Mouse (Mus musculus) c-Kit-negative CD71-positive TER-119-positive erythroid progenitor cells, embryonic 14.5 days (primary cell): ENCODE results near the gene Mrgpre.
A peak's percentile ranks its signal among the peaks of the same experiment; 100 is the strongest.

Experiments used
- DNase-seq: peaks from one replicate; pipeline ENCODE4 v3.0.0-alpha.2; 2013; ENCODE audit warnings: low read depth, low spot score

Gene Mrgpre

DNA sequence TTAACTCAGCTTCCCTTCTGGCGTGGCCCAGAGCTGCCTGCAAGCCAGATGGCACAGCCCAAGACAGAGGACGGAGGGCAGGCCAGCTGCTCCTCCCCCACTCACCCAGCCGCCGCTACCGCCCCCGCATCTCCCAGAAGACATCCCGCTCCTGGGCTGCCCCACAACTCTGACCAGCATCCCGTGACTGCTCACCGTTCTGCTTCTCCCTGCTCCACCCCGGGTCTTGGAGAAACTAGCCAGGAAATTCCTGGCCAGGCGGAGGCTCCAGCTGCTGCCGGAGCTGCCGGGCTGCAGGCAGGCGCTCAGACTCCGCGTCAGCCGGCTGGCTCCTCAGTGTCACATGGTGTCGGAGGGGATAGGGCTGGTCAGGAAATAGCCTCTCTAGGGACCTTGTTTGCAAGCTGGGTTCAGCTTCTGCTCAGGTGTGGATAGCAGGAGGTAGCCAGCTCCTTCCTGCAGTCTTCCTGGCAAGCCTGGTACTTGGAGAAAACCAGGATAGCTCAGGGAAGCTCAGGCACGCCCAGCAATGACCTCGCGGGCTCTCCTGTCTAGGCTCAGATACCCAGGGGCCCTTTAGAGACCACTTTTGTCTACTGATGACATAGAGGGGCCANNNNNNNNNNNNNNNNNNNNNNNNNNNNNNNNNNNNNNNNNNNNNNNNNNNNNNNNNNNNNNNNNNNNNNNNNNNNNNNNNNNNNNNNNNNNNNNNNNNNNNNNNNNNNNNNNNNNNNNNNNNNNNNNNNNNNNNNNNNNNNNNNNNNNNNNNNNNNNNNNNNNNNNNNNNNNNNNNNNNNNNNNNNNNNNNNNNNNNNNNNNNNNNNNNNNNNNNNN is at the start of gene Mrgpre:
Mrgpre (minus strand) TSS at position 505 of the 834 bp plus-strand sequence.
- no peak for DNase-seq

DNA sequence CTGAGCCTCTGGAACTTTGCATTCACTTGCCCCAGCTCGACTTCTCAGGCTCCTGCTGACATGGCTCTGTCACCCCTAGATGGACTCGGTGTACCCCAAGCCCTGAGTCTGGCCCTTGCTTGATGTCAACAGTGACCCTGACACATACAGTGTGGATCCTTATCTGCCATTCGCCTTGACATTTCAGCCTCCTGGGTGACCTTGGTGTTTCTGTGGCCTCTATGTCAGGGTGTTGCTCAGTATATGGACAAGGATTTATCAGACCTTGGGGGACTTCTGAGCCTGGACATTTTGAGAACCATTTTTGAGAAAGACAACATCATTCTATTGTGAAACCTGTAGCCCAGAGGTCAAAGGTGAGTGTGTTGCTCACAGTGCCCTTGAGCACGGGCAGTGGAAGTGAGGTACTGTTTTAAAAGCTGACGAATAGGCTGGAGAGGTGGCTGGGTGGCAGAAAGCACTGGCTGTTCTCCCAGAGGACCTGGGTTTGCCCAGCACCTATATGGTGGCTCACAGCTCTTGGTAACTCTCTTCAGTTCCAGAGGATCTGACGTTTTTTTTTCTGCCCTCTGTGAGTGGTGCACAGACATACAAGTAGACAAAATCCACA is 49.4 kb upstream of the Mrgpre start:
- DNase-seq: no peak

DNA sequence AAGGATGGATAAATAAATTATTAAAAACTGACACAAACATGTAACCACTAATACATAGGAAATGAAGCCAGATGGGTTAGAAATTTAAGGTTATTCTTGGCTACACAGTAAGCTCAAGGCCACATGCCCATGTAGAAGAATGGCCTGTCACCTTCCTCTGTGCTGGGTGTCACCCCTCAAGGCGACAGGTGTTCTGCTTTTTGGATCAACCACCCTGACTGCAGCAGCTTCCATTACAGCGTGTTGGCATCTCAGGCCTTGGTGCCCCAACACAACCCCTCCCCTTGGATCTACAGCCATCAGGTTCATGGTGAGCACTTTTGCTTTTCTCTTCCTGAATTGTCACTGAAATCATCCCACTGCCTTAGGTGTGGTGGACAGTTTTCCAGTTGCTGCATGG is 48.3 kb upstream of the Mrgpre start:
- no peak for DNase-seq

DNA sequence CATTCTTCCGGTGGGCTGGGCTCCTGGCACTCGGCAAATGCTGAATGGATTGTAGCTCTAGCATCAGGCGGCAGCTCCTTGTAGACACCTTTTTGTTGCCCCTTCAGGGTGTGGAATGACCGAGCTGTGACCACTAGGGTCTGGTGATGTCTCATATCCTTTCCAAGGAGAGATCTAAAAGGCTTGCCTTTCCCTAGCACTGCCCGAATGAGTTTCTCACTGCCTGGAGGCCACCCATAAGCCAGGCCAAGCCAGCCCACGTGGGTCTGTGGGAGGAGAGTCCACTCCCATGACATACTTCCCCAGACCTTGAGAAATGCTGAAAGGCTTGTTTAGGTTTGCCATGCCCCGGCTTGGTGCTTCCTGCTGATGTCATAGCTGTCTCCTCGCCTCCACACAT is 47.9 kb upstream of the Mrgpre start:
- no peak for DNase-seq

- no peak for DNase-seq
These were observed 46.1 kb upstream of the Mrgpre start for GRCm38 (mm10) chr7:143830399-143830798.

- peak; percentile 90 for DNase-seq
These were observed 45.4 kb upstream of the Mrgpre start for GRCm38 (mm10) chr7:143829504-143830331.

DNA sequence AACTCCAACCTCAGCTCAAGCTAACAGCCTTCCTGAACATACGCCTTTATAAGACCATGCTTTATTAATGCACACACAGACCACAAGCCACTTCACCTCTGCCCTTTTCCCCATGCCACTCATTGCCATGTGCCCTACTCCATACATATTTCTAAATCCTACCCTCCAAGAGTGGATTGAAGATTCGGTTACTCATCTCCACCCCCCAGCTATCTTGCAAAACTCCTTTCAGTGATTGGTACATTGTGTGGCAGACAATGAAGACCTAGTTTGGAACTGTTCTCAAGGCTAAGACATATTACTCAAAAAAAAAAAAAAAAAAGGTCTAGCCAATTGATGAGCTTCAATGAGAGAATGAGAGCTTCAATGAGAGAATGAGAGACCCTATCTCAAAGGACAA is 42.7 kb upstream of the Mrgpre start:
- DNase-seq: no peak

- no peak for DNase-seq
These were observed 38.9 kb upstream of the Mrgpre start for GRCm38 (mm10) chr7:143823266-143823605.

- DNase-seq: peak; percentile 93
These were observed 38.3 kb upstream of the Mrgpre start, which contains the start of the genes Nadsyn1 and Dhcr7 for GRCm38 (mm10) chr7:143822375-143823265. Gene Nadsyn1 (minus strand): TSS chr7:143822849. Gene Dhcr7 (plus strand): TSS chr7:143823145.

DNA sequence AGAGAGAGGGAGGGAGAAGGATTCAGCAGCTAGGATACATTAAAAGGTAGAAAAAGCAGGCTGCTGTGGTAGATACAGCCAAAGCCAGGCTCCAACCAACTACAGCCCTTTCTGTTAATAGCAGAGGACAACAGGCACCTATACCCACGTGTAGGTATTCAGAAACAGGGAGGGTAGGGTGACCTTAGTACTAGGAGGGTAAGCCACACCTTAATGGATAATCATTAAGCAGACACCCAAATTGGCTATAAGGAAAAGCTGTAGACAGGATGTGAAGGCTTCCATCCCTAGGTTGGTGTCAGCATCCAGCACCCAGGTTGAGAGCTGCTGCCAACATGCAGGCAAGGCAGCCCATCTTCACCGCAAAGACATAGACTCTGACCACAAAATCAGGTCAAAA is 36.9 kb upstream of the Mrgpre start:
- DNase-seq: no peak

DNA sequence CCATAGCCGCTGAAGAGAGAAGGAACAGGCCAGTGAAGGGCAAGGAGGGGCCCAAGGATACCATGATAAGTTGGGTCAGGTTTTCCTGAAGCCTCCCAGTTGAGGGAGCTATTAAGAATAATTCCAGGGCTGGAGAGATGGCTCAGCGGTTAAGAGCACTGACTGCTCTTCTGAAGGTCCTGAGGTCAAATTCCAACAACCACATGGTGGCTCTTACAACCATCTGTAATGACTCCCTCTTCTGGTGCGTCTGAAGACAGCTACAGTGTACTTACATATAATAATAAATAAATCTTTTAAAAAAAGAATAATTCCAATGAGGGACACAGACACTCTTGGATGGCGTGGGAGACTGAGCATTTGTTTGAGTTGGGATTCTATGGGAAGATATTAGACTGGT is 34.9 kb upstream of the Mrgpre start:
- DNase-seq: no peak

DNA sequence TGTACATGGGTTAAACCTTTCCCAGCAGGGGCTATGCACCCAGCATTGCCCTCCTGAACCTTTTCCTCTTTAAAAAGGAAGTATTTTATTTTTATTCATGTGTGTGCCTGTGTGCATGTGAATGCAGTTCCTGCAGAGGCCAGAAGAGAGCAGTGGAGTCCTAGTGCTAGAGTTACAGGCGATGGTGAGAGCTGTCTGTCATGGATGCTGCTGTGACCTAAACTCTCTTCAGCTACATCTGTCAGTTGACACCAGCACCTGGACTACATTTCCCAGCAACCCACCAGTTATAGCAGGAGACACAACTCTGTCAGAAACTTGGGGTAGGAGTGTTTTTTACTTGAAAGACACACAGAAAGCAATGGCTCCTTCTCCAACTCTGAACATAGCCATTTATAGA is 24.6 kb upstream of the Mrgpre start:
- DNase-seq: no peak

GRCm38 (mm10) chr7:143805199-143805624 is 20.9 kb upstream of the Mrgpre start:
- DNase-seq: no peak

- no peak for DNase-seq
These were observed 17.1 kb upstream of the Mrgpre start for GRCm38 (mm10) chr7:143801195-143802065.

GRCm38 (mm10) chr7:143800770-143801169 is 16.5 kb upstream of the Mrgpre start:
- no peak for DNase-seq

GRCm38 (mm10) chr7:143798783-143799182 is 14.5 kb upstream of the Mrgpre start:
- DNase-seq: no peak

DNA sequence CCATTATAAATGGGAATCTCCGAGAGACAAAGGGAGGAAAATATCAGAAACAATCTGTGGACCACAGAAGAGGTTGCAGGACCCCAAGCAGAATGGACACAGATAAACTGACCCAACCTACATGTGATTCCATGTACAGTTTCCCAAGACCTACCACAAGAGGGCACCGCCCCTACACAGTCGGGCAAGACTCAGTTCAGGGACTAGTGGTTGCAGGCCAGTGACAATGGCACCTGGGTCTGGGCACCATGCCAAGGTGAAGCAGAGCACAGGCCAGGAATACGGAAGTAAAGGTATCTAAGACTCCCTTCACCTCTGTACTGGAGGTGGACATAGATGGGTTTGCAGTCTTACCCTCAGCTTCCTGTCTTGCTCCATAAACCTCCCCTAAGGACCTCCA is 8.8 kb upstream of the Mrgpre start:
- DNase-seq: no peak

GRCm38 (mm10) chr7:143792336-143792985 is 8.2 kb upstream of the Mrgpre start:
- DNase-seq: no peak

DNA sequence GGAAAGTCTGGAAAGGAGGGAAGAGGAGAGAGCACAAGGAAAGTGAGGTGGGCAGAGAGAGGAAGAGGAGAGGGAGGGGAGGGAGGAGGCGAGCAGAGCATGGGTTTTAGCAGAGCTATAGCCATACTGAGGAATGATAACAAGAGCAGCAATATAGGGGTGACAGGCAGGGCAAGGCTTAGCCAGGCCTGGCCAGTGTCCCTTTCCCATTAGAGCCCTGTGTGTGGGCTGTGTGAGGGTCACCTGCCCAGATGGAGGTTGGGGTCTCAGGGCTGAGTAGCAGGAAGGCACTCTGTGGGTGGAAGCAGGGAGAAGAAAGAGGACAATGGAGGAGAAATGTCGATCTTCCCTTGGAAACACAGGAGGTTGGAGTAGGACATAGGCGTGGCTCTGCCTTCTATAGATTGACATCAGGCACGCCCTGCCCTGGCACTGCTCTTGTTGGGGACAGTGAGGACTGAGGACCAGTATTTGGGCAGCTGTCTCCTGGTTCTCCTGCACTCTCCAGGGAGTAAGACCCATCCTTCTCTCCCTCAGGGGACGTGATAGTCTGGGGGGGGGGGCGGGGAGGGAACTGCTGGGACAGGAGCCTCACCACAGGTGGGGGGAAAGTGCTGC is 813 bp downstream of the Mrgpre start:
- no peak for DNase-seq
